Mouse (Mus musculus): Measurements from ENCODE around the gene Stra6l. TPM values are rescaled to one million over a fixed set of nuclear protein-coding genes. Genes with fewer than 3 reads are reported as not detected.

Stra6l gene
- polyA plus RNA-seq (2017; shearing (Covaris generic)) = not detected

GRCm38 (mm10) chr4:45848109-45848824 lies at the start of gene Stra6l:
TSS of gene Stra6l (plus strand) at chr4:45848664.

DNA sequence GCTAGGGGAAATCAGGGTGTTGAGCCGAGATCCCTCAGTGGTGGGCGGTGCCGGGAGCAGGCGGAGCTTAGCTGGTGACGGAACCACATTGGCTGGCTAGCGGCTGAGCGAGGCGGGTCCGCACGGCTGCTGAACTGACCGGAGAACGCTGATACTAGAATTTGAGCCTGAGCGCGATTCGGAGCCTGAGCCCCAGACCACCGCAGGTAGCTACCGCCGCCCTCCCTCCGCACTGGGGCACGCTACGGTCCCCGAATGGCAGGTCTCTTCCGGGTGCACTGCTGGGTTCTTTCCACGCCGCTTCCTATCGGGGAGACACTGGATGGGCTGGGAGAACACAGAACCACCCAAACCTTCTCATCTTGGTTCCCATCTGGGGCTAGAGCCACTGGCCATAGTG lies 49.5 kb upstream of the Stra6l start, which contains the start of gene Aldh1b1:
Gene Aldh1b1 (plus strand): TSS at position 59 of the 400 bp plus-strand sequence.

DNA sequence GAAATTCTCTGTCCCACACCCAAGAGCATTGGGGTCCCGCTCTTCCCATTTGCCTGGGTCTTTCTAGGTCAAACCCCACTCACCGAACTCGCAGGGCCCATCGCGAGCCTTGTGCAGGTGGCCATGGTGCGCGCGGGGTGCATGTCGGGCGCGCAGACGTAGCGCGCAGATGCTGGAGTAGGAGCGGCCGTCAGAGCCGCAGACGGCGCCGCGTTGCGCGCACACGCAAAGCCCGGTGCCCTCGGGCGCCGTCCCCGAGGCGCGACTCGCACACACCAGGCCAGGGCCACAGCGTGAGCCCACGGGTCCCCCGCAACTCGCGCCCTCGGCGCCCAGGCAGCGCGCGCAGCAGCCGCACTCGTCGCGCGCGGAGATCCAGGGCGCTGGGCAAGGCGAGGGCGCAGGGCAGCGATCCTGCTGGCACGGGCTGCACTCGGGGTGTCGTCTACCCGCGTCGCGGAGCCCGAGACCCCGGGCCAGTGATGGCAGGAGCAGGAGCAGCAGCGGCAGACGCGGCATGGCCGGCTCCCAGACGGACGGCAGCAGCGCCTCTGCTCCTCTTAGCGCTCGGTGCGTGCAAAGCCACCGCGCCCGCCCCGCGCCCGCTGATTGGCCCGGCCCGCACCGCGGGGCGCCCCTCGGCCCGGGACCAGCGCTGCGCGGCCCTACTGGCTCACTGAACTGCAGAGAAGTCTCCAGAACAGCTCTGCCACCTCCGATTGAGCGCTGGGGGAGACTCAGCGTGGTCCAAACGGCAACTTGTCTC lies 22.0 kb upstream of the Stra6l start, which contains the start of gene Igfbpl1:
Gene Igfbpl1 (minus strand): TSS at position 649 of the 766 bp plus-strand sequence.

DNA sequence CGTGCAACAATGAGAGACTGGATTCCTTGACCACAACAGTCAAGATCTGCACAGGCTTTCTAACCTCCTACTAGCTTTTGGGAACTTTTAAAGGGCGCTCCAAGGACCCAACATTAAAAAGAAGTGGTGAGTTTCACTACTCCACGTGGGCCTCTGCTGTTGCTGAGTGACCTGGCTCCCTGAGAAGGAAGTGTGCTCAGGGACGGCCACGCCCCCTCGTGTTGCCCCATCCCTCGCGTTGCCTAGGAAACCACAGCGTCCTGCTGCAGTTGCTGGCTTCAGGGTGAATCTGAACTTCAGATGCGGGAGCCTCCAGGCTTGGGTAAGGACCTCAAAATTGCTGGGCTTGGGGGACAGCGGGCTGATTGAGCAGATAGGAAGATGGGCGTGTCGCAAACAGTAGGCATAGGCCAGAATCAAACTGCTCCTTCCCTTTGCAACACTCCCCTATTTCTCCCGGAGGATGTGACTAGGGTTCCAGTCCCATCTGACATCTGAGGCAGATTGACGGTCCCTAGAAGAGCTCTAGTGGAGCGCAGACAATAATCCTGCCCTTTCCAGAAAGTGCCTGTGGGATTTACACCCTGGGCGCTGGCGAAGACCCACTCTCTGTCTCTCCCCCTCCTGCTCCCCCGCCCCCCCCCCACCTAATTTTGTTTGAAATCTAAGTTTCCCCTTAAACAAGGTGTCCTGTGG lies 41.8 kb downstream of the Stra6l start, which contains the start of gene Ccdc180:
Gene Ccdc180 (plus strand): TSS at position 238 of the 696 bp plus-strand sequence.

Other genes starting within 250 kb of the Stra6l start
- gene Aldh1b1, start 49.6 kb upstream of the Stra6l start, polyA plus RNA-seq (2017; shearing (Covaris generic)) = 9.0 TPM
- not detected for gene Igfbpl1, start 21.7 kb upstream of the Stra6l start, polyA plus RNA-seq (2017; shearing (Covaris generic))
- gene Ccdc180, start 41.6 kb downstream of the Stra6l start, polyA plus RNA-seq (2017; shearing (Covaris generic)) = 0.16 TPM
- gene Tdrd7, start 116.7 kb downstream of the Stra6l start, polyA plus RNA-seq (2017; shearing (Covaris generic)) = 14.8 TPM
- 2.2 TPM for gene Tmod1, start 190.3 kb downstream of the Stra6l start, polyA plus RNA-seq (2017; shearing (Covaris generic))